Mouse (Mus musculus) gastrocnemius, adult 2 months (tissue): ENCODE data around the gene Igf2bp3. TPM values are rescaled to one million over a fixed set of nuclear protein-coding genes. Genes with fewer than 3 reads are reported as not detected.

Experiments
- DNase-seq: peaks from one replicate; pipeline ENCODE4 v3.0.0; 2022
- H3K27ac ChIP-seq: fragments of 200-600 bp; 2 replicates; pipeline ENCODE4 v1.8.1; 2022; ENCODE audit warnings: mild to moderate bottlenecking
- H3K4me3 ChIP-seq: fragments of 200-600 bp; 2 replicates; pipeline ENCODE4 v1.8.1; 2022; ENCODE audit warnings: mild to moderate bottlenecking, moderate library complexity
- CTCF ChIP-seq: fragments of 200-600 bp; IDR thresholded peaks from 2 replicates; pipeline ENCODE4 v1.8.1; 2022; ENCODE audit warnings: antibody characterized with exemption, mild to moderate bottlenecking, moderate library complexity
- intact Hi-C: fragments of 180-260 bp; cut with DNase I; formaldehyde crosslinking; loops from one replicate; pipeline ENCODE4 v1.15.1; 2025
- total RNA-seq, 2 experiments: library from RNA; stranded (reverse); gene quantifications; 2 replicates each; pipeline ENCODE4 v1.2.3; 2021

Igf2bp3 gene
- total RNA-seq, 2 experiments from 2014 or later: 0.06 to 0.13 TPM

- DNase-seq: no peak
- no peak overlapping the region for H3K27ac ChIP-seq
- H3K4me3 ChIP-seq: no peak overlapping the region
- intact Hi-C loops: loop anchor here (5.0 kb wide), 1 partner anchor 134 kb away; the partner anchor contains the start of gene Malsu1
- TF ChIP-seq CTCF: no peak
Observed at GRCm38 (mm10) chr6:49206416-49206815, 8.3 kb downstream of the Igf2bp3 start.

- TF ChIP-seq CTCF: no peak
- no peak overlapping the region for H3K27ac ChIP-seq
- H3K4me3 ChIP-seq: no peak overlapping the region
- no peak for DNase-seq
- intact Hi-C loops: no loop called here
Observed at GRCm38 (mm10) chr6:49195188-49195587, 19.6 kb downstream of the Igf2bp3 start.

GRCm38 (mm10) chr6:49194536-49194935, 20.2 kb downstream of the Igf2bp3 start:
- no peak for DNase-seq
- TF ChIP-seq CTCF: no peak
- Histone ChIP-seq H3K27ac (no peak overlapping the region), H3K4me3 (no peak overlapping the region)
- intact Hi-C loops: no loop called here

DNA sequence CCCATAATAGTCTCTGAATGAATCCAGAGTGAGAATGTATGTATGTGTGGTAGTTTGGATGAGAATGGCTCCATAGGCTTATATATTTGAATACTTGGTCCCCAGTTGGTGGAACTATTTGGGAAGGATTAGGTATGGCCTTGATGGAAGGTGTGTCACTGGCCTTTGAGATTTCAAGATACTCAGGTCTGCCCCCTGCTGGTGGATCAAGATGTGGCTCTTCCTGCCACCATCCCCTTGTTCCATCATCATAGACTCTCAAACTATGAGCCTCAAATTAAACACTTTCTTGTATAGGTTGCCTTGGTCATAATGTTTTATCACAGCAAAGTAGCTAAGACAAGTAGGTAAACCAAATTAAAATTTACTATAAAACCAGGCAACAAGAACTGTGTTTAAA, 25.4 kb downstream of the Igf2bp3 start:
- Histone ChIP-seq H3K4me3 (no peak overlapping the region), H3K27ac (no peak overlapping the region)
- DNase-seq: peak; percentile 27
- TF ChIP-seq CTCF: peak; percentile 67
- intact Hi-C loops: loop anchor here (5.0 kb wide), 1 partner anchor 132 kb away; no protein-coding TSS in a partner anchor

- intact Hi-C loops: loop anchor here (5.0 kb wide), 1 partner anchor 130 kb away; no protein-coding TSS in a partner anchor
- no peak overlapping the region for H3K27ac ChIP-seq
- peak; percentile 38 for TF ChIP-seq CTCF
- no peak overlapping the region for H3K4me3 ChIP-seq
- DNase-seq: no peak
Observed at GRCm38 (mm10) chr6:49187299-49187698, 27.5 kb downstream of the Igf2bp3 start.

GRCm38 (mm10) chr6:49176018-49176417, 38.7 kb downstream of the Igf2bp3 start:
- no peak overlapping the region for H3K4me3 ChIP-seq
- intact Hi-C loops: no loop called here
- no peak for TF ChIP-seq CTCF
- no peak for DNase-seq
- no peak overlapping the region for H3K27ac ChIP-seq

DNA sequence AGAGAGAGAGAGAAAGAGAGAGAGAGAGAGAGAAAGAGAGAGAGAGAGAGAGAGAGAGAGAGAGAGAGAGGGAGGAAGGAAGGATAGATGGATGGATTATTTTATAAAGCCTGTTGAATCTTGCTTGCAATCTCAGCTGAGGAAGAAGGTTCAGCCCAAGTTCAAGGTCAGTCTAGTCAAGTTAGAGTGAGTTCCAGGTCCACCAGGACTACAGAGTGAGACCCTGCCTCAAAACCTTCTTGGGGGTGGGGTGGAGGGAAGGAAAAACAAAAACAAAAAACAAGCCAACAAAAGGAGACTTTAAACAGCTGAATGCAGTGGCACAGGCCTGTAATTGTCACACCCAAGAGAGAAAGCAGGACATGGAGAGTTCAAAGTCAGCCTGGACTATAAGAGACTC, 40.1 kb downstream of the Igf2bp3 start:
- intact Hi-C loops: no loop called here
- no peak overlapping the region for H3K27ac ChIP-seq

GRCm38 (mm10) chr6:49173674-49174073, 41.1 kb downstream of the Igf2bp3 start:
- DNase-seq: no peak
- intact Hi-C loops: no loop called here
- Histone ChIP-seq H3K27ac (no peak overlapping the region), H3K4me3 (no peak overlapping the region)
- TF ChIP-seq CTCF: no peak

More for the DNA sequence above, 40.1 kb downstream of the Igf2bp3 start:
- no peak for TF ChIP-seq CTCF
- DNase-seq: no peak
- H3K4me3 ChIP-seq: no peak overlapping the region

- TF ChIP-seq CTCF: no peak
- intact Hi-C loops: no loop called here
- no peak for DNase-seq
- Histone ChIP-seq H3K27ac (no peak overlapping the region), H3K4me3 (no peak overlapping the region)
Observed at GRCm38 (mm10) chr6:49173265-49173664, 41.5 kb downstream of the Igf2bp3 start.

DNA sequence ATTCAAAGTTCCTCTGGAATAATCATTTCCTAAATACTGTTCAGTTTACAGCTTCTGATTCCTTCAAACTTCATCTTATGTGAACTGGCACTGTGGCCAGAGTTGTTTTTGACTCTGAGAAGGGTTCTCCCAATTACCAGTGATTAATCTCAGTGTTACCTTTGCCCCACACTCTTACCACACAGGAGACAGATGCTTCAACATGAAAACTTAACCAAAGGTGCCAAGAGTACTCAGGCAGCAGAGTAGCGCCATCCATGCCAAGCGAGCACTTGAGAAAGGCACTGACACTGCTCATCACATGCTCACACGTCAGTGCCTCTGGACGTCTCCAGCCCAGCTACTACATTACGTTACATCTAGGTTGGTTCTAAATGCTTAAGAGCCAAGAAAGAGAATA, 43.5 kb downstream of the Igf2bp3 start:
- Histone ChIP-seq H3K27ac (peak overlapping the region; percentile 71), H3K4me3 (no peak overlapping the region)
- no peak for TF ChIP-seq CTCF
- DNase-seq: peak; percentile 64
- intact Hi-C loops: no loop called here

- Histone ChIP-seq H3K27ac (no peak overlapping the region), H3K4me3 (no peak overlapping the region)
- TF ChIP-seq CTCF: no peak
- DNase-seq: no peak
- intact Hi-C loops: no loop called here
Observed at GRCm38 (mm10) chr6:49168648-49169047, 46.1 kb downstream of the Igf2bp3 start.

GRCm38 (mm10) chr6:49167406-49167805, 47.4 kb downstream of the Igf2bp3 start:
- no peak overlapping the region for H3K27ac ChIP-seq
- no peak for TF ChIP-seq CTCF
- no peak overlapping the region for H3K4me3 ChIP-seq
- intact Hi-C loops: no loop called here
- no peak for DNase-seq

DNA sequence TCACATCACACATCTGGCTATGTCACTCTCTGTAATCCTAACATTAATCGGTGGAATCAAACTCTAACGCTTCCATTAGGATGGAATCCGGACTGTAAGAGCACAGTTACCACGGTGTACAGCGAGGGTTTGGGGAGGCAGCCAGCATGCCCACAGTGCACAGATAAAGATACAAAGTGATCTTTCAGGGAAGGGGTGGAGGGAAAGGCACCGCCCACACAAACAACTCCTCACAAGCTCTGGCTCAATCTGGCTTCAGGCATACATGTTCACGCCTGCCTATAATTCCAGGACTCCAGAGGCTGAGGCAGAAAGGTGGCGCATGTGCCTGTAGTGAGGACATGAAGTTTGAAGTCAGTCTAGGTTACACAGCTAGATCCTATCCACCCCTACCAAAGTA, 48.4 kb downstream of the Igf2bp3 start:
- TF ChIP-seq CTCF: no peak
- intact Hi-C loops: no loop called here
- Histone ChIP-seq H3K27ac (no peak overlapping the region), H3K4me3 (no peak overlapping the region)
- DNase-seq: no peak

DNA sequence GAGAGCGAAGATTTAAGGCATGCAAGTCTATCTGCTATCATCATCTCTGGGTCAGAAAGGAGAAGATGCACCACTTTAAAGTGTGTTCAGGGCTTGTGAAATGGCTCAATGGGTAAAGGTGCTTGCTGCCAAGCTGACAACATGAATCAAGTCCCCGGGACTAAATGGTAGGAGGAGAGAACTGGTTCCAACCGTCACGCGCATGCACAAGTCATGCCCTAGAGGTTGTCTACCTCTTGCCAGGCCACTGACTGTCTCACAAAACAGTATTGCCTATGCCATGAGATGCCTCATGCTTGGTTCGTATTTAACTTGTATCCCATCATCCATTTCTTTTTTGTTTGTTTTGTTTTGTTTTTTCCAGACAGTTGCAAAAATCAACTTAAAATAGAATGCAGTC, 48.9 kb downstream of the Igf2bp3 start:
- TF ChIP-seq CTCF: no peak
- Histone ChIP-seq H3K4me3 (no peak overlapping the region), H3K27ac (no peak overlapping the region)
- no peak for DNase-seq
- intact Hi-C loops: no loop called here
